Mouse (Mus musculus) bone marrow, adult 2 months (tissue): ENCODE measurements at regions not wholly inside any gene's neighbourhood (a gene's known extent, or its start where the extent isn't known, plus 50 kb on each side); places are given as distances from the start of the nearest gene placed in this dataset.

Experiments used
- H3K27ac ChIP-seq: fragments of 200-500 bp; 2 replicates; pipeline ENCODE4 v1.5.1; 2012; ENCODE audit warnings: low read depth, mild to moderate bottlenecking, control low read depth, inconsistent platforms, low read length; ENCODE audit not compliant: control insufficient read depth, poor library complexity, insufficient read depth
- H3K4me1 ChIP-seq: fragments of 200-500 bp; 2 replicates; pipeline ENCODE4 v1.6.1; 2011; ENCODE audit warnings: low read length; ENCODE audit not compliant: control insufficient read depth, insufficient read depth
- H3K4me3 ChIP-seq: fragments of 200-500 bp; replicated peaks from 2 replicates; pipeline ENCODE3; 2011; ENCODE audit warnings: mild to moderate bottlenecking, low read depth, low read length, control low read depth; ENCODE audit not compliant: control insufficient read depth
- CTCF ChIP-seq: fragments of 200-500 bp; IDR thresholded peaks from 2 replicates; pipeline ENCODE4 v1.5.1; 2011; ENCODE audit warnings: low read length, control low read depth; ENCODE audit not compliant: control insufficient read depth, insufficient read depth
- POLR2A ChIP-seq: fragments of 200-500 bp; IDR thresholded peaks from 2 replicates; pipeline ENCODE4 v1.6.1; 2011; ENCODE audit warnings: low read depth, mild to moderate bottlenecking, control low read depth, low read length, borderline replicate concordance; ENCODE audit not compliant: control insufficient read depth
- WGBS: fragments of 180-500 bp; shearing (Covaris S2); methylation state at CpG from one replicate; pipeline ENCODE4 v1.1.7; 2018; 5-methylcytosine and 5-hydroxymethylcytosine counted together

GRCm38 (mm10) chr1:157018726-157019125, 79.3 kb upstream of the Ralgps2 start:
- TF ChIP-seq POLR2A: no peak
- TF ChIP-seq CTCF: no peak
- 65% methylated on average over 2 of the region's 2 CpGs for WGBS
- H3K4me3 ChIP-seq: no peak overlapping the region
- no peak overlapping the region for H3K27ac ChIP-seq
- peaks cover 12% of the 10 kb centered on the region for H3K4me1 ChIP-seq

GRCm38 (mm10) chr1:157017198-157017994, 78.0 kb upstream of the Ralgps2 start:
- TF ChIP-seq POLR2A (no peak), CTCF (no peak)

GRCm38 (mm10) chr1:157016625-157017024, 77.2 kb upstream of the Ralgps2 start:
- 30% methylated on average over 8 of the region's 8 CpGs for WGBS
- peaks cover 12% of the 10 kb centered on the region for H3K4me1 ChIP-seq
- peak overlapping the region; percentile 6; the same call in 1 of the 2 replicates for H3K27ac ChIP-seq
- TF ChIP-seq POLR2A (no peak), CTCF (0 out of 2 replicates have a peak, but pooled peaks have one; percentile 15)
- H3K4me3 ChIP-seq: no peak overlapping the region

More at GRCm38 (mm10) chr1:157017198-157017994, 78.0 kb upstream of the Ralgps2 start:
- no peak overlapping the region for H3K4me3 ChIP-seq
- H3K27ac ChIP-seq: peak overlapping the region; percentile 61; the same call in 1 of the 2 replicates
- WGBS: 18% methylated on average over 13 of the region's 13 CpGs
- H3K4me1 ChIP-seq: peaks cover 12% of the 10 kb centered on the region

GRCm38 (mm10) chr1:157014532-157015497, 75.4 kb upstream of the Ralgps2 start:
- Histone ChIP-seq H3K4me3 (no peak overlapping the region), H3K27ac (peak overlapping the region; percentile 35), H3K4me1 (peaks cover 9% of the 10 kb centered on the region)
- 77% methylated on average over 17 of the region's 17 CpGs for WGBS
- TF ChIP-seq POLR2A (no peak), CTCF (no peak)

GRCm38 (mm10) chr1:157013669-157014048, 74.2 kb upstream of the Ralgps2 start:
- peaks cover 7% of the 10 kb centered on the region for H3K4me1 ChIP-seq
- TF ChIP-seq POLR2A (no peak), CTCF (no peak)
- WGBS: 79% methylated on average over 7 of the region's 7 CpGs
- no peak overlapping the region for H3K27ac ChIP-seq
- no peak overlapping the region for H3K4me3 ChIP-seq

- no peak overlapping the region for H3K27ac ChIP-seq
- H3K4me1 ChIP-seq: peaks cover 7% of the 10 kb centered on the region
- 47% methylated on average over 7 of the region's 7 CpGs for WGBS
- no peak overlapping the region for H3K4me3 ChIP-seq
- no peak for TF ChIP-seq CTCF
- no peak for TF ChIP-seq POLR2A
These were observed 73.7 kb upstream of the Ralgps2 start for GRCm38 (mm10) chr1:157012950-157013668.

GRCm38 (mm10) chr1:157011226-157011625, 71.8 kb upstream of the Ralgps2 start:
- peaks cover 2% of the 10 kb centered on the region for H3K4me1 ChIP-seq
- no peak overlapping the region for H3K4me3 ChIP-seq
- no peak overlapping the region for H3K27ac ChIP-seq
- WGBS: 77% methylated on average over 6 of the region's 6 CpGs
- TF ChIP-seq POLR2A (no peak), CTCF (no peak)

- Histone ChIP-seq H3K27ac (no peak overlapping the region), H3K4me1 (peaks cover 2% of the 10 kb centered on the region), H3K4me3 (no peak overlapping the region)
- TF ChIP-seq POLR2A (no peak), CTCF (no peak)
- WGBS: 83% methylated on average over 9 of the region's 9 CpGs
These were observed 70.0 kb upstream of the Ralgps2 start for GRCm38 (mm10) chr1:157009427-157009826.
